Mouse (Mus musculus) heart, postnatal 36 days (tissue): ENCODE data around the gene Arhgef26. TPM values are rescaled to one million over a fixed set of nuclear protein-coding genes. Genes with fewer than 3 reads are reported as not detected.

ENCODE experiments used
- DNase-seq, 2 experiments: peaks; one replicate each; pipeline ENCODE4 v3.0.0; 2021 to 2022
- intact Hi-C: fragments of 180-260 bp; cut with DNase I; formaldehyde crosslinking; loops from one replicate; pipeline ENCODE4 v1.15.1; 2025
- total RNA-seq, 2 experiments: library from RNA; stranded (reverse); gene quantifications; 2 replicates each; pipeline ENCODE4 v1.2.3; 2021

Arhgef26 gene
- total RNA-seq, 2 experiments from 2014 or later, result 2.3 to 3.1 TPM

DNA sequence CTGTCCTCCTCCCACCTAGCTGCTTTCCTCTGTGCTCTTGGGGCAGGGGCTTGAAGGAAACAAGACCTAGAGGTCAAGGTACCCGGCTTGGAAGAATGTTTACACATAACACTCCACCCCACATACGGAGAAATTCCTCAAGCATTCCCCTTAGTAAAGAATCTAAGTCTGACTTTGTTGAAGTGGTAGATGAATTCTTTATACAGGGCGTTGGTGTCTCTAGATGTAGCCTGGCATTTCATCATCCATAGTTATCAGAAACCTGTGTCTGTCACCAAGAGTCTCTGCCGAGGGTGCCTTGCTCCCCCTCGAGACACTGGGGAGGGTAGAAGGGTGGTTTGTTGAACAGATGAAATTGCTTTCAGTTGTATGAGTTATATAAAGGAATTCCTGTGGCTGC, 41.8 kb downstream of the Arhgef26 start:
- DNase-seq, result no peak
- intact Hi-C loops, result no loop called here

GRCm38 (mm10) chr3:62380420-62380819, 42.3 kb downstream of the Arhgef26 start:
- intact Hi-C loops, result no loop called here
- DNase-seq, result no peak

DNA sequence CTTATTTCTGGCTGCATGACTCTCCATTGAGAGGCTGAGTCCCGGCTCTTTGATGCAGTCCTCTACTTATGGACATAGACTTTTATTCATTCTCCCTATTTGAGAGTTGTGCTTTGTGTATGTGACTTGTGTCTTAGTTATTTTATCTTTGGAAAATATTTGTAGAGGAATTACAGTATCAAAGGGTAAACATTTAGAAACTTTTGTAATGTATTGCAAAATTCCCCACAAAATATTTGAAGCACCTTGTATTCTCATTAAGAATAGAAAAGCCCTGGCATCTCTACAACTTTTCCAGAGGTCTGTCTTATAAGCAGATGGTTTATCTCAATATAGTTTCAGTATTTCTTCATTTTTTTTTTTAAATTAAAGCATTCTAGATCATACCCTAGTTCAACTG, 44.7 kb downstream of the Arhgef26 start:
- intact Hi-C loops, result no loop called here
- no peak for DNase-seq

GRCm38 (mm10) chr3:62392636-62393035, 54.5 kb downstream of the Arhgef26 start:
- intact Hi-C loops, result no loop called here
- no peak for DNase-seq

GRCm38 (mm10) chr3:62394284-62394683, 56.1 kb downstream of the Arhgef26 start:
- DNase-seq, result no peak
- intact Hi-C loops, result no loop called here

GRCm38 (mm10) chr3:62395368-62395767, 57.2 kb downstream of the Arhgef26 start:
- intact Hi-C loops, result loop anchor here (5.0 kb wide), 1 partner anchor 58 kb away; the partner anchor contains the start of gene Arhgef26
- DNase-seq, result no peak

DNA sequence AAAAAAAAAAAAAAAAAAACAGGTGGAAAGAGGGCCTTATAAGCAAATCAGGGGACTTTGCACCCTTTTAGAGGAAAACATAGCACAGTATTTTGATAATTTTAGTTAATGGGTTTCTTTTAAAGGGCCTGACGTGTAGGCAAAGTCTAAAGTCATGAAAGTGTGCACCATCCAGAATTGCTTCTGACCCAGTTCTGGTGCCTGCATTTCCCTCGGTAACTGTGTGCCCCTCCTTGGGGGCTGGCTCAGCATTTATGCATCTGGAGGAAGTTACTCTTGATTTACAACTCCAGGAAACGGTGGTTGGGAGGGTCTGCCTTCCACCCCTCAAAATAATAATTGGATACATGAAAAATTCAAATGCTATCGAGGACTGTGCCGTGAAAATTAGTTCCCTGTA, 58.0 kb downstream of the Arhgef26 start:
- intact Hi-C loops, result loop anchor here (5.0 kb wide), 1 partner anchor 59 kb away; the partner anchor contains the start of gene Arhgef26
- DNase-seq, result no peak

DNA sequence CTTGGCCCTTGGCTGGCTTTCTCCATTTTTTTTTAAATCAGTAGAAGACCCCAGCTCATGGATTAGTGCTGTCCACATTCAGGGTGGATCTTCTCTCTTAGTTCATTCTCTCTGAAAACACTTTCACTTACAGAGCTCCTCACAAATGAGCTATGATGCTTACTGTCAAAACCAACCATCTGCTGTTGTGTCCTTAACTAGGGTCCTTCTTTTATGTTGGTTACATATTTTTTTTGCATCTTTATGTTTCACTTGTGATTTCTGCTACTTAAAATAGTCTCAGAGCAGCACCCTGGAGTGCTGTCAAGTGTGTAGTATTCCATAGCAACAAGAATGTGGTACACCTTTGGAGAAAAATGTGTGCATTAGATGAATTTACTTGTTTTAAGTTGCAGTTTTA, 60.0 kb downstream of the Arhgef26 start:
- DNase-seq, result no peak
- intact Hi-C loops, result loop anchor here (5.0 kb wide), 1 partner anchor 61 kb away; the partner anchor contains the start of gene Arhgef26

DNA sequence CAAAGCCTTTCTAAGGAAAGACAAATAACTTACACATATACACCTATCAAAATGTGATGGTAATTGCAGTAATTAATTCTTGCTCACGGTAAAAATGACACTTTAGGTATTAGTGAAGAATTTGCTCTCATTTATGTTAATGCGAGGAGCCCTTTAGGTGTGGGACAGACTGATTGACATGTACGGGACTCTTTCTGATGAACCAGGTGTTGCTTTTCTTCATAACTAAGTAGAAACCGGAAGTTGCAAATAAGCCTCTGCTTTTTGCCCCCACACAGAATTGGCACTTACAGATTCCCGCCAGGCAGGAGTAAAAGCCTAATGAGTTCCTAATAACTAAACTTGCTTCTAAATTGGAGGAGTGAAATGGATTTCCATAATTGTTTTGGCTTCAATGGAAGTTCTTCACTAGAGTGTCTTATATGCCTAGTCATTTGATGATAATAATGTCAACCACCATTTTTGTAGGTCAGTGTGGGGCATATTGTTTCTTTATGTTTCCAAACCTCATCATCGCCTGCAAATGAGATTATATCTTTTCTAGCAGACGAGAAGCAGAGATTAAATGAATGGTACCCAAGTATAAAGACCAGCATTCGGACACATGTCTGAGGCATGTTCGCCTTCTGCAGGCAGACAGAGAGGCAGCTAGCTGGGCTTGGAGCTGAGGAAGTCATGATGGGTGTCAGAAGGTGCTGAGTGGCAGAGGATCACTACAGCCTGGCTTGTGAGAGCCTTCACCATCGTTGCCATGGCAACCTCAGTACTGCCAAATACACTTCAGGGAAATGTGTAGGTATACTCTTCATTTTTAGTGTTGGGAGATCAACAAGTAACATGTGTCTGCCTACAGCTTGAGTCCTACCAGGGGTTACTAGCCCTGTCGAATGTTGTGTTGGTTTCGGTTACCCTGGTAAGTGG, 61.9 kb downstream of the Arhgef26 start:
- DNase-seq, result no peak
- intact Hi-C loops, result loop anchor here (5.0 kb wide), 1 partner anchor 63 kb away; the partner anchor contains the start of gene Arhgef26

GRCm38 (mm10) chr3:62402466-62402865, 64.3 kb downstream of the Arhgef26 start:
- intact Hi-C loops, result no loop called here

DNA sequence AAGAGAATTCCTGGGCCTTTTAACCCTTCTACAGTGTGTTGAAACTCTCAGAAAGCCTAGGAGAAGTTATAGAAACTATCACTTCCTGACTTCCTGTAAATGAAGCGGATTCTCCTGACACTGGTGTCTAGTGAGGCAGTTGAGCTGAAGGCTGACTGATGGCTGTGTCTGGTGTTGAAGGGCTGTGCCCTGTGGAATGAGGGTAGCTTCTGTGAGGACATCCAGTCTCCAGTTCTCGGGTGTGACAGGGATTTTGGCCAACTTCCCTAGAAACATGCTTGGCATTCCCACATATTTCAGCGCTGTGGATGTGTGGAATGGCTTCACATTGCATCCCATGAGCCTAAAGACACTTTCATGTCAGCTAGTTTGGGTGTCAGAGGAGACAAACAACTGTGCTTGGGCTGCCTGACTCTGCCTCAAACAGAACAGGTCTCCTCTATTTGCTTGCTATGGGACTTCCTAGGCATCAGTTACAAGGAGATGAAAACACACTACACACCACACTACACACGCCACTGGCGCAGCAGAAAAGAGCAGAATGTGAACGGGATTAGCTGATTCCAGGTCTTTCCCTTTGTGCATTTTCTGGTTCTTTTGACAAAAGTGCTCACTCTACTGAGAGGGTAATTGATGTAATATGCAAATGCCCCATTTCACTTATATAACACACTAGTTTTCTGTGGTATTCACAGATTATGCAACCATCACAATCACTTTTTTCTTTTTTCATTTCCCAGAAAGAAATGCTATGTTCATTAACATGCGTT, 66.5 kb downstream of the Arhgef26 start:
- intact Hi-C loops, result no loop called here
- DNase-seq, result no peak

More at GRCm38 (mm10) chr3:62402466-62402865, 64.3 kb downstream of the Arhgef26 start:
- no peak for DNase-seq

- DNase-seq, result no peak
- intact Hi-C loops, result no loop called here
Observed at GRCm38 (mm10) chr3:62409555-62410182, 71.5 kb downstream of the Arhgef26 start.

- DNase-seq, result no peak
- intact Hi-C loops, result no loop called here
Observed at GRCm38 (mm10) chr3:62410491-62410890, 72.3 kb downstream of the Arhgef26 start.

- DNase-seq, result no peak
- intact Hi-C loops, result no loop called here
Observed at GRCm38 (mm10) chr3:62412704-62413103, 74.6 kb downstream of the Arhgef26 start.

- DNase-seq, result no peak
- intact Hi-C loops, result no loop called here
Observed at GRCm38 (mm10) chr3:62414926-62415325, 76.8 kb downstream of the Arhgef26 start.

- intact Hi-C loops, result no loop called here
- DNase-seq, result no peak
Observed at GRCm38 (mm10) chr3:62417458-62417857, 79.3 kb downstream of the Arhgef26 start.

- intact Hi-C loops, result no loop called here
- no peak for DNase-seq
Observed at GRCm38 (mm10) chr3:62418387-62419138, 80.4 kb downstream of the Arhgef26 start.

GRCm38 (mm10) chr3:62433675-62434074, 95.5 kb downstream of the Arhgef26 start:
- intact Hi-C loops, result no loop called here
- DNase-seq, result no peak

- intact Hi-C loops, result no loop called here
Observed at GRCm38 (mm10) chr3:62435923-62436322, 97.8 kb downstream of the Arhgef26 start.

DNA sequence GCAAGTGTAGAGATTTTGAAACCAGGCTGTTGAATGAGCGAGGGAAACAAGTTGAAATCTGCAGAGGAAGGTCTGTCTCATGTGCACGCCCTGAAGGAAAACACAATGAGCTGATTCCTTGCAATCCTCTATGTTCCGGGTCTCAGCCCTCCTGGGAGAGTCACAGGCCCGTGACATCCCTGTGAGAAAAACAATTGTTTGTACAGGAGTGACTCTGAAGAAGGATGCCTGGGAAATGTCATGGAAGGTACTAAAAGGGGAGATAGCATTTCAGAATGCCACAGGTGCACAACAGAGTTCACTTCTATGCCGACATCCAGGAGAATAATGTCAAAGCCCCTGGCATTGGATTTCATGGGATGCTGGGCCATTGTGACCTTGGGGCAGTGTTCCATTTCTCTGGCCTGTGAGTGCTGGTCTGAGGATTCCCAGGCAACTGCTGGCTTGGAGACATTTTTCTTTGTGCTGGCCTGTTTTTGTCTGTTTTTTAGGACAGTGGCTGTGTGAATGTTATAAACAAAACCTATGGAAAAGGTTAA, 102.4 kb downstream of the Arhgef26 start:
- intact Hi-C loops, result loop anchor here (5.0 kb wide), 1 partner anchor 103 kb away; the partner anchor contains the start of gene Arhgef26
- DNase-seq, result no peak

More at GRCm38 (mm10) chr3:62435923-62436322, 97.8 kb downstream of the Arhgef26 start:
- DNase-seq, result no peak
